Mouse (Mus musculus) hindbrain, embryonic 10.5 days (tissue): ENCODE data around the gene Cd209g. TPM values are rescaled to one million over a fixed set of nuclear protein-coding genes. Genes with fewer than 3 reads are reported as not detected.
"Not testable (repeated sequence)": the region's sequence is repeated elsewhere in the genome, so short reads cannot be mapped to it uniquely, and the experiment has no call there.

Source experiments
- DNase-seq: peaks from one replicate; pipeline ENCODE4 v3.0.0-alpha.2; 2017; ENCODE audit warnings: low spot score
- H3K27ac ChIP-seq: fragments of 300-500 bp; sonication (generic); 2 replicates; pipeline ENCODE4 v1.5.1; 2016; ENCODE audit warnings: mild to moderate bottlenecking, moderate library complexity
- H3K27me3 ChIP-seq: fragments of 300-500 bp; sonication (generic); 2 replicates; pipeline ENCODE4 v1.6.1; 2016; ENCODE audit warnings: mild to moderate bottlenecking; ENCODE audit not compliant: poor library complexity, insufficient read depth, severe bottlenecking
- H3K36me3 ChIP-seq: fragments of 300-500 bp; sonication (generic); 2 replicates; pipeline ENCODE4 v1.6.1; 2016; ENCODE audit warnings: mild to moderate bottlenecking, moderate library complexity
- H3K4me1 ChIP-seq: fragments of 300-500 bp; sonication (generic); replicated peaks from 2 replicates; pipeline ENCODE4 v1.6.1; 2016; ENCODE audit warnings: mild to moderate bottlenecking
- H3K4me3 ChIP-seq: fragments of 300-500 bp; sonication (generic); 2 replicates; pipeline ENCODE4 v1.5.1; 2016; ENCODE audit warnings: mild to moderate bottlenecking, moderate library complexity
- H3K9me3 ChIP-seq: fragments of 300-500 bp; sonication (generic); 2 replicates; pipeline ENCODE4 v1.6.1; 2016; ENCODE audit warnings: mild to moderate bottlenecking, moderate library complexity
- WGBS: fragments of 180-500 bp; shearing (Covaris S2); methylation state at CpG from one replicate; pipeline ENCODE4 v1.1.7; 2016; 5-methylcytosine and 5-hydroxymethylcytosine counted together
- polyA plus RNA-seq: library from polyadenylated mRNA; unstranded; fragments of >200 nt; fragmentation: Nextera tagmentation; extraction: Ambion mirVana; gene quantifications from 2 replicates; pipeline ENCODE4 v1.2.1, GENCODE M21; 2016

Cd209g gene
- not detected in 2 replicates for polyA plus RNA-seq

- WGBS = 90% methylated on average over 10 of the region's 10 CpGs
- H3K9me3 ChIP-seq = no peaks in the 10 kb centered on the region
- no peaks in the 10 kb centered on the region for H3K27me3 ChIP-seq
- no peak within 1 kb of the TSS for H3K4me3 ChIP-seq
- no peaks in the 10 kb centered on the region for H3K36me3 ChIP-seq
- no peaks in the 10 kb centered on the region for H3K4me1 ChIP-seq
- no peak within 1 kb of the TSS for H3K27ac ChIP-seq
- no peak for DNase-seq
Measured at GRCm38 (mm10) chr8:4133798-4134197, at the start of gene Cd209g. Gene Cd209g (plus strand): TSS chr8:4134098.

GRCm38 (mm10) chr8:4087180-4087722, 46.6 kb upstream of the Cd209g start:
- not testable (repeated sequence) for H3K27me3 ChIP-seq, H3K9me3 ChIP-seq, H3K36me3 ChIP-seq, H3K27ac ChIP-seq, H3K4me1 ChIP-seq, H3K4me3 ChIP-seq, DNase-seq
- WGBS = 40% methylated on average over 33 of the region's 33 CpGs

DNA sequence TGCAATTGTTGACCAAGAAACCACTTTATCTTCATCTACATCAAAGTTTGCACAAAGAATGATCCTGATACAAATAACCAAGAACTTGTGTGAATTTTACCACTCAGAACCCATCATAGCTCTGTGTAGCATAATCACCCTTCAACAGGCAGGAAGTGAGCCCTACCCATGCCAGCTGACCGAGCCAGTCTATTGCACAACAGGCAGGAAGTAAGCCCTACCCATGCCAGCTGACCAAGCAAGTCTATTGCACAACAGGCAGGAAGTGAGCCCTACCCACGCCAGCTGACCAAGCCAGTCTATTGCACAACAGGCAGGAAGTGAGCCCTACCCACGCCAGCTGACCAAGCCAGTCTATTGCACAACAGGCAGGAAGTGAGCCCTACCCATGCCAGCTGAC, 45.4 kb upstream of the Cd209g start:
- not testable (repeated sequence) for H3K4me3 ChIP-seq, H3K27ac ChIP-seq, H3K4me1 ChIP-seq, H3K36me3 ChIP-seq, H3K27me3 ChIP-seq, DNase-seq
- WGBS = 90% methylated on average over 3 of the region's 3 CpGs
- peaks cover 16% of the 10 kb centered on the region for H3K9me3 ChIP-seq

DNA sequence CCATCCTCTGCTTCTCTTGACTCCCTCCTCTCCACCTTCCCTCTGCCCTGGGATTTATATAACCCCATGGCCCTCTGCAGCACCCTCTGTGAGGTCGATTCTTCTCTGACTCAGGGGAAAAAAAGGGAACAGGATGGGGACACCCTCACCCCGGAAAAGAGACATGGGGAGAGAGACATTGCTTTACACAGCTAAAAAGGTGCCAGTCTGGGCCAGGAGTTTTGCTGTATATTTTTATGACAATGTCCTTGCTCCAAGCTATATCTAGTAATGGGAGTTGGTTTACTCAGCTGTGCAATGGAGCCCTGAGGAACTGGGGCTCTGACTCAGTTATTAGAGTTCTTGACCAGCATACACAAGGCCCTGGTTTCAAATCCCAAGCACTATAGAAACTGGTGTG, 28.2 kb upstream of the Cd209g start, which contains the start of gene Cd209f:
Gene Cd209f (minus strand): TSS at position 101 of the 400 bp plus-strand sequence.
- not testable (repeated sequence) for DNase-seq, H3K4me3 ChIP-seq, H3K9me3 ChIP-seq, H3K27me3 ChIP-seq, H3K27ac ChIP-seq, H3K36me3 ChIP-seq, H3K4me1 ChIP-seq
- 72% methylated on average over 2 of the region's 2 CpGs for WGBS

- Histone ChIP-seq H3K27ac (no peak overlapping the region), H3K36me3 (no peaks in the 10 kb centered on the region), H3K9me3 (no peaks in the 10 kb centered on the region), H3K4me1 (no peaks in the 10 kb centered on the region), H3K27me3 (0 out of 2 replicates have a peak, but pooled peaks cover 3% of the 10 kb centered on the region), H3K4me3 (no peak overlapping the region)
- WGBS = 12% methylated on average over 12 of the region's 12 CpGs
- DNase-seq = peak; percentile 74
Measured at GRCm38 (mm10) chr8:4139660-4140646, 6.1 kb downstream of the Cd209g start.

- WGBS = 65% methylated on average over 3 of the region's 3 CpGs
Measured at GRCm38 (mm10) chr8:4141721-4142120, 7.8 kb downstream of the Cd209g start.

GRCm38 (mm10) chr8:4147272-4147671, 13.4 kb downstream of the Cd209g start:
- H3K36me3 ChIP-seq = no peaks in the 10 kb centered on the region
- H3K27me3 ChIP-seq = no peaks in the 10 kb centered on the region
- no peak overlapping the region for H3K4me3 ChIP-seq
- no peak for DNase-seq
- no peak overlapping the region for H3K27ac ChIP-seq
- 26% methylated on average over 1 of the region's 1 CpGs for whole genome bisulfite sequencing
- peaks cover 21% of the 10 kb centered on the region; the same call in 1 of the 2 replicates for H3K9me3 ChIP-seq
- no peaks in the 10 kb centered on the region for H3K4me1 ChIP-seq

More at GRCm38 (mm10) chr8:4141721-4142120, 7.8 kb downstream of the Cd209g start:
- no peaks in the 10 kb centered on the region for H3K9me3 ChIP-seq
- 0 out of 2 replicates have a peak, but pooled peaks cover 3% of the 10 kb centered on the region for H3K27me3 ChIP-seq
- no peaks in the 10 kb centered on the region for H3K4me1 ChIP-seq
- no peak overlapping the region for H3K27ac ChIP-seq
- H3K36me3 ChIP-seq = no peaks in the 10 kb centered on the region
- no peak for DNase-seq
- no peak overlapping the region for H3K4me3 ChIP-seq

DNA sequence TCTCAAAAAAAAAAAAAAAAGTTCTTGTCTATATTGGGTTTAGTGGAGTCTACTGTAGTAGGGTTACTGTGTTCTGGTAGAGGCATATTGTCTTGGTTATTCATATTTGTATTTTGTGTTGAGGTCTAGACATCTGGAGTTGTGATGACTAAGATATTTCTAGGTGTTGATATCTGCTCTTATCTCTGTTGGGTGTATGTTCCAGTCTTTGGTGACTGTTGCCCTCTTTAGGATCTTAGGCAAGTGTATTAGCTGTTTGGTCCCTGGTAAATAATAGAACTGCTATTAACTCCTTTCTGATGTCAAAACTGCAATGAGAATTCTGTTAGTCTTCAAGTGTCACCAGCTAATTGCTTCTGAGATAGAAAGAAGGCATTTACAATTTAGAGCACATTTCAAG, 21.0 kb downstream of the Cd209g start:
- H3K4me3 ChIP-seq = no peak overlapping the region
- H3K4me1 ChIP-seq = no peaks in the 10 kb centered on the region
- DNase-seq = no peak
- no peak overlapping the region for H3K27ac ChIP-seq
- H3K9me3 ChIP-seq = peaks cover 18% of the 10 kb centered on the region; the same call in 1 of the 2 replicates
- H3K36me3 ChIP-seq = no peaks in the 10 kb centered on the region
- H3K27me3 ChIP-seq = no peaks in the 10 kb centered on the region

DNA sequence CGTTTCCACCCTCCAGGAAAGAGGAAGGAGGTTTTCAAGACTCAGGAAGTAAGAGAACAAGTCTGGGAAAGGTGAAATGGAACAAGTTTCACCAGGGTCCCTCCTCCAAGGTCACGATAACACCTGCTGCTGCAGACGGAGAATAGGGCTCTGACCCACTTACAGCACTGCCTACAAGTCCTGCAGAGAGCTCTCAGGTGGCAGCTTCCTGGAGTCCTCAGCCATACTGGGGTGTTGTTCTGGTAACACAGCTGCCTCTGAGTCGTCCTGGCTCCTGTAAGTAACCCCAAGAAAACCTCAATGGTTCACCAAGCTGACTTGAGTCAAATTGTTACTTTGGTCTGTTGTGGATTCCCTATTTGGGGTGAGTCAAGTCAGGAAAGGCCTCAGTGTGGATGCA, 28.9 kb downstream of the Cd209g start:
- no peak for DNase-seq
- H3K36me3 ChIP-seq = no peaks in the 10 kb centered on the region
- peaks cover 11% of the 10 kb centered on the region for H3K4me1 ChIP-seq
- WGBS = 66% methylated on average over 4 of the region's 4 CpGs
- no peaks in the 10 kb centered on the region for H3K9me3 ChIP-seq
- H3K27me3 ChIP-seq = no peaks in the 10 kb centered on the region
- H3K27ac ChIP-seq = no peak overlapping the region
- H3K4me3 ChIP-seq = no peak overlapping the region

DNA sequence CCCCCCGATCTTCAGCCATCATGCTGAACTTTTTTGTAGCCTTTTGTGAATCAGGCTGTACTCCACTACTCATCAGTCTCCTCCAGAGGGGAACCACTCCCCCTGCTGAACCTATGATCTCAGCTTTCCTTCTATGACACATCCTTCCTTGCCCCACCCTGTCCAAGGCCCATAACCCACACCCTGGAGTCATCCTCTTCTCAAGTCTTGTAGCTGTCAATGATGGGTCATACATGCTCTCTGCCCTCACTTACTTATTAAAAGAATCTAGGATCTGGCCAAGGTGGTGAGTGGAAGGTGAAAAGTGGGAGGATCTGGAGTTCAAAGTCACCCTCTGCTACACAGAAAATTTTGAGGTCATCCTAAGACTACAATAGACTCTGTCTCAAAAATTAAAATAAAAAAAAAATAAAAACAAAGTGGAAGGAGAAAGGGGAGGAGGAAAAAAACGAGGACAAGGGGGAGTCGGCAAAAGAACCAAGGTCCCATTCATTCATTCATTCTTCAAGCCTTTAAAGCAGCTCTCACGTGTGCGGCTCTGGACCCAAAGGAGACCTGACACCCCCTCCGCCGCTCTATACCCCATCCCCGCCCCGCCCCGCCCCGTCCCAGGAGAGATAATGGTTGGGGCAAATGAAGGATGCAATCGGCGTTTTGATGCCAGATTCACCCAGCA, 31.4 kb downstream of the Cd209g start:
- Histone ChIP-seq H3K36me3 (no peaks in the 10 kb centered on the region), H3K9me3 (no peaks in the 10 kb centered on the region), H3K4me3 (peak overlapping the region; percentile 84), H3K4me1 (peaks cover 13% of the 10 kb centered on the region), H3K27me3 (no peaks in the 10 kb centered on the region), H3K27ac (peak overlapping the region; percentile 86)
- 8% methylated on average over 13 of the region's 13 CpGs for whole genome bisulfite sequencing
- DNase-seq = no peak

DNA sequence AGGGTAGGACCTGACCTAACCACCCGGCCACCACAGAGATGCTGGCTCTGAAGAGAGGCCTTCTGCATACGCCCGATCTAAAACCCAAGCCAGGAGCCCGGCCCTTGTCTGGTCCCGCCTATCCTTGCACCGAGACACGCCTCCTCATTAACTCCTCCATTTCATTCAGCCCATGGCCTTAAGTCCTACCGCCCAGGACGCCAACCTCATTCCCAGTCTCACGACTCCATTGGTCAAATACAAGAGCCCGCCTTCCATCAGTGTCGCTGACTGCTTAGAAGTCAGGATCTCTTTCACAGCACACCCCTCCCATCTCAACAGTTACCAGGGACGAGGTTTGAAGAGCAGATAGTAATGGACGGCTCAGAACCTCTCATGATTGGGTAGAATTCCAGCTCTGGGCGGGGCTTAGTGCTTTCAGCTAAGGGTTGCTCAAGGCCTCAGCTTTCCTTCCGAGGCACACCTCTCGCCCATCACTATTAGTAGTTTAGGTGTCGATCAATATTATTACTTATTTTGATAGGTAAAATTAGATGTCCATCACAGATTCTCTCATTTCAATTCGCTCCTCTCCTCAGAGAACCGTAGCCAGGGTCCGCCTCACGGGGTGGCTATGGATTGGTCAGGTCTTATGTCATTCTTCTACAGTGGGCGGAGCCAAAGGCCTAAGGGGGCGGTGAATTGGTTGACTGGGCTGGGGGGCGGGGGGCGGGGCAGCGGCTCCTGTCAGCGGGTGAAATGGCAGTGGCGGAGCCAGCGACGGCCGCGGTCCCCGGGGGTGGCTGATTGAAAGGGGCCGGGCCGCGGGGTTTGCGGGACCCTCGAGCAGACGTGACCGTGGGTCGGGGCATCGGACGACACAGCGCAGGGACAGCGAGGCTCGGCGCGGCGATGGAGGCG, 32.2 kb downstream of the Cd209g start, which contains the start of gene Evi5l:
Gene Evi5l (plus strand): TSS at position 716 of the 900 bp plus-strand sequence.
- WGBS = under 1% methylated on average over 51 of the region's 51 CpGs
- DNase-seq = peak; percentile 97
- Histone ChIP-seq H3K36me3 (no peaks in the 10 kb centered on the region), H3K4me1 (peaks cover 13% of the 10 kb centered on the region), H3K9me3 (no peaks in the 10 kb centered on the region), H3K4me3 (peak within 1 kb of the TSS; percentile 84), H3K27ac (peak within 1 kb of the TSS; percentile 89), H3K27me3 (no peaks in the 10 kb centered on the region)
